Mouse (Mus musculus) layer of hippocampus, adult 9-11 months (tissue): Measurements from ENCODE around the gene Slc7a11.
"Not testable (repeated sequence)": the region's sequence is repeated elsewhere in the genome, so short reads cannot be mapped to it uniquely, and the experiment has no call there.

Experiments used
- DNase-seq: peaks from one replicate; pipeline ENCODE4 v3.0.0; 2022

Slc7a11 gene

GRCm38 (mm10) chr3:50443421-50443916 is at the start of gene Slc7a11:
Gene Slc7a11 (minus strand): TSS chr3:50443614.
- DNase-seq = no peak

- no peak for DNase-seq
Measured at GRCm38 (mm10) chr3:50491678-50492077, 48.3 kb upstream of the Slc7a11 start.

- DNase-seq = no peak
Measured at GRCm38 (mm10) chr3:50484076-50484475, 40.7 kb upstream of the Slc7a11 start.

GRCm38 (mm10) chr3:50462223-50462622 is 18.8 kb upstream of the Slc7a11 start:
- peak; percentile 32 for DNase-seq

GRCm38 (mm10) chr3:50457136-50457535 is 13.7 kb upstream of the Slc7a11 start:
- no peak for DNase-seq

- DNase-seq = no peak
Measured at GRCm38 (mm10) chr3:50456564-50456963, 13.2 kb upstream of the Slc7a11 start.

- no peak for DNase-seq
Measured at GRCm38 (mm10) chr3:50456023-50456422, 12.6 kb upstream of the Slc7a11 start.

GRCm38 (mm10) chr3:50445050-50445775 is 1.8 kb upstream of the Slc7a11 start:
- DNase-seq = no peak

GRCm38 (mm10) chr3:50443942-50444341 is 528 bp upstream of the Slc7a11 start:
- no peak for DNase-seq

GRCm38 (mm10) chr3:50442341-50443292 is 797 bp downstream of the Slc7a11 start:
- DNase-seq = no peak

- DNase-seq = no peak
Measured at GRCm38 (mm10) chr3:50441330-50441729, 2.1 kb downstream of the Slc7a11 start.

- no peak for DNase-seq
Measured at GRCm38 (mm10) chr3:50440409-50440808, 3.0 kb downstream of the Slc7a11 start.

GRCm38 (mm10) chr3:50439429-50439828 is 4.0 kb downstream of the Slc7a11 start:
- DNase-seq = no peak

- no peak for DNase-seq
Measured at GRCm38 (mm10) chr3:50438520-50439253, 4.7 kb downstream of the Slc7a11 start.

- not testable (repeated sequence) for DNase-seq
Measured at GRCm38 (mm10) chr3:50438081-50438480, 5.3 kb downstream of the Slc7a11 start.

- DNase-seq = not testable (repeated sequence)
Measured at GRCm38 (mm10) chr3:50436409-50436808, 7.0 kb downstream of the Slc7a11 start.

GRCm38 (mm10) chr3:50433831-50434230 is 9.6 kb downstream of the Slc7a11 start:
- no peak for DNase-seq

GRCm38 (mm10) chr3:50430811-50431210 is 12.6 kb downstream of the Slc7a11 start:
- DNase-seq = no peak

- DNase-seq = peak; percentile 78
Measured at GRCm38 (mm10) chr3:50421480-50422277, 21.7 kb downstream of the Slc7a11 start.

GRCm38 (mm10) chr3:50419161-50419560 is 24.3 kb downstream of the Slc7a11 start:
- DNase-seq = no peak

- DNase-seq = peak; percentile 41
Measured at GRCm38 (mm10) chr3:50406771-50407170, 36.6 kb downstream of the Slc7a11 start.

GRCm38 (mm10) chr3:50405915-50406314 is 37.5 kb downstream of the Slc7a11 start:
- peak; percentile 21 for DNase-seq
